Mouse (Mus musculus) thymus, adult 2 months (tissue): ENCODE measurements at regions not wholly inside any gene's neighbourhood (a gene's known extent, or its start where the extent isn't known, plus 50 kb on each side); places are given as distances from the start of the nearest gene placed in this dataset.

Experiments used
- CTCF ChIP-seq: fragments of 200-500 bp; IDR thresholded peaks from 2 replicates; pipeline ENCODE4 v1.5.1; 2012; ENCODE audit warnings: mild to moderate bottlenecking, control low read depth, low read length, moderate library complexity, borderline replicate concordance; ENCODE audit not compliant: control insufficient read depth, poor library complexity, insufficient read depth; ENCODE audit errors: extremely low read depth
- POLR2A ChIP-seq: fragments of 200-500 bp; IDR thresholded peaks from 2 replicates; pipeline ENCODE4 v1.6.1; 2012; ENCODE audit warnings: mild to moderate bottlenecking, low read length, control low read depth, moderate library complexity; ENCODE audit not compliant: control insufficient read depth, poor library complexity, insufficient read depth; ENCODE audit errors: extremely low read depth

DNA sequence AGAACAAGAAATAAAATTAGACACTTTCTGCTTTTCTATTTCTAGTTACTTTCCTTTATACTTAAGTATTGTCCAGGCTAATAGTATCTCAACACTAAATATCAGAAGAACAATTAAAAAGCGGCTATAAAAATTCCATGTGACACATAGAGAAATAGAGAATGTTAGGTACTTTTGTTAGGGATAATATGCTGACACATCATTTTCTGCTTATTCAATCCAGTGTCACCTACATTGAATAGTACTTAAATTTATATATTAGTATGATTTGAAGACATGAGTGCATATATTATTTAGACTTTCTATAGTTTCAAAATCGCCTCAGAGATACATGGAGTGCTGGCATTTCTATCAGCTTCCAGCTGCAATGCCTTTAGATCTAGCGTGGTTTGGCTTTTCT, 267.1 kb upstream of the Usp25 start:
- no peak for TF ChIP-seq CTCF
- TF ChIP-seq POLR2A: no peak
